Mouse (Mus musculus) liver (tissue): Measurements from ENCODE around the gene Asb3.

Source experiments
- DNase-seq: peaks from one replicate; pipeline ENCODE4 v3.0.0-alpha.2; 2020; ENCODE audit warnings: mixed read lengths

Gene Asb3

DNA sequence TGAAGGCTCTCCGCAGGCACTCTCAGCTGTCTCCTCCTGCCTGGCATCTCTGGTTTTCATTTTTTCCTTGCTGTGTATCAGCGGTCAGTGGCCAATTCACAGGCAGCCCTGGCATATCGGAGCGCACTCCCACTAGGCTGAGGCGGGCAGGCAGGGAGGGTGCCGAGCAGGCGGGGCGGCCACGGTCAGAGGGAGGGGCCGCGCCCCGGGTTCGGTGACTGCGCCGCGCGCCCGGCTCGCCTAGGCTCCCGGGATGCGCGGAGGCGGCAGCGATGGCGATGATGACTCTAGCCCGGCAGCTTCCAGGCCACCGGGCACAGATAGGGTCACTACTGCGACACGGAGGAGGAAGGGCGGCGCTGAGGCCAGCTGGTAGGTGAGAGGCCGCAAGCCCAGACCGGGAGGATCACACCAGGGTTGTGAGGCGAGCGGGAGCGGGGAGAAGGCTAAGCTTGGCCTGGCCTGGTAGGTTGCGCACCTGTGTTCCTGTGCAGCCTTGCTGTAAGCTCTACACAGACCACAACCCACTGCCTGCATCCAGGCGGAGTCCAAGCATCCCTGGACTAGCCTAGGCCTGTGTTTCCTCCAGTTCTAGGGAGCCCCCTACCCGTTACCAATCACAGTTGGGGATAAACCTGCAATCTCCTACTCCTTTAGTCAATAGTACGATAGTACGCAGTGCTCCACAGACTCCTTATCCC lies at the start of gene Asb3, which contains the start of gene Gpr75:
Asb3 (plus strand) TSS at position 246 of the 701 bp plus-strand sequence.
Gpr75 (plus strand) TSS at position 188 of the 701 bp plus-strand sequence.
- DNase-seq, result peak; percentile 59

GRCm38 (mm10) chr11:30838793-30839192 lies 46.4 kb upstream of the Asb3 start:
- DNase-seq, result no peak

DNA sequence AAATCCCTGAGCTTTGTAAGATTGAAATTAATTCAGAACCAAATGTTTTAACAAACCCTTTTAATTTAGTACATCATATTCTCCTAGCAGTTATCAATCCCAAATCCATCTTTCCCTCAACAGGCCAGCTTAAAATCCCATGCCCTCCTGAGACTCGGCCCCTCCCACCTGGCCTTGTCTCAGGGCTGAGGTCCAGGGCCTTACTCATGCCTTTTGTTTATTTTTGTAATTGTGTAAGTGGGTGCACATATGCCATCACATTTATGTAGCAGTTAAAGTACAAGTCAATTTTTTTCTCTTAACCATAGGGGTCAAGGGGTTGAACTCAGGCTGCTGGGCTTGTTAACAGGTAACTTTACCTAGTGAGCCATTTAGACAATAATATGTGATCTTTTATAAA lies 40.9 kb upstream of the Asb3 start:
- DNase-seq, result no peak

GRCm38 (mm10) chr11:30872425-30872824 lies 12.8 kb upstream of the Asb3 start:
- no peak for DNase-seq

DNA sequence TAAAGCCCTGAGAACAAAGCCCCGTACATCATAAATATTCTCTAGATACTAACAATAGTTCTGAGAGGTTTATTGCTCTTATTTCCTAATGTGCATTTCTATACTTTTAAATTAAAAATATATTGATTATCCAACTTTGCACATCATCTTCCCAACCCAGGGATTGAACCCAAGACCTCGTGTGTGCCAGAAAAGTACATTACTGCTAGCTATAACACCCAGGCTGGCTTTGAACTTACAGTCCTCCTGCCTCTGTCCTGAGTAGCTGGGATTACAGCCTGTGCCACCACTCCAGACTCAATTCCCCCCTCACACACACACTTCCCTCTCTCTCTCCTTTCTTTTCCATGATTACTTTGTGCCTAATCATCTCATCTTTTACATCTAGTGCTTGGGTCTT lies 2.9 kb downstream of the Asb3 start:
- no peak for DNase-seq

GRCm38 (mm10) chr11:30896201-30896600 lies 11.0 kb downstream of the Asb3 start:
- DNase-seq, result no peak

DNA sequence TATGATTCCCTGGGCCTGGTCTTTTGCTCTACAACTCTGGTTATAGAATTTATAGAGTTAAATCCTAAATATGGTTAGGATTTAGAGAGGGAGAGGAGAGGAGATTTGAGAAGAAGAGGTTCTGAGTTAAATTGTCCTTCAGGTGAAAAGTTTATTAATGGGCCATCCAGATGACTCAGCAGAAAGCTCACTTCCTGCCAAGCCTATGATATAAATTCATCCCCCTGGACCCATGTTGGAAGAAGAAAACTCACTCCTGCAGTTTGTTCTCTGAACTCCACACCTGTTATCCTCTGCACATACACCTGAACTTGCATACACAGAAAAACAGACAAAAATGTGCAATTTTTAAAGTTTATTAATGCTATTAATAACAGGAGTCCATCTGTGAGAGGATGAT lies 14.1 kb downstream of the Asb3 start:
- no peak for DNase-seq

- no peak for DNase-seq
Measured at GRCm38 (mm10) chr11:30912311-30912710, 27.1 kb downstream of the Asb3 start.

GRCm38 (mm10) chr11:30920641-30921040 lies 35.4 kb downstream of the Asb3 start:
- no peak for DNase-seq

DNA sequence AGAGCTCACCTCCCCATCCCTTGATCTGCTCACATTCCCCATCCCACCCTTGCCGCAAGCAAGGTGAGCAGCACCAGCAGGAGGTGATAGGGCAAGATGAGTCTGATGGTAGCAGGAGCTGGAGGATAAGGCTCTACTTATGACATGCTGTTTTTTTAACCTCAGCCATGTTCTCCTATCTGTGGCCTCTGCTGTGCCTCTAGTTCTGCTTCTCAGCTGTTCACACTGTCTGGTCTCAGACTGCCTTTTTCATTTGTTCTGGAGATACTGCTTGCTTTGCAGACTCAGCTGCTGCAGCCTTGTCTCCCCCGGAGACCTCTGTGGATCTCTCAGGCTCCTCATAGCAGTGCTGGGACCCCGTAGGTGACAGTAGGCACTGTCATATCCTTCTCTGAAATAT lies 38.1 kb downstream of the Asb3 start:
- DNase-seq, result no peak

- no peak for DNase-seq
Measured at GRCm38 (mm10) chr11:30928079-30928478, 42.9 kb downstream of the Asb3 start.

DNA sequence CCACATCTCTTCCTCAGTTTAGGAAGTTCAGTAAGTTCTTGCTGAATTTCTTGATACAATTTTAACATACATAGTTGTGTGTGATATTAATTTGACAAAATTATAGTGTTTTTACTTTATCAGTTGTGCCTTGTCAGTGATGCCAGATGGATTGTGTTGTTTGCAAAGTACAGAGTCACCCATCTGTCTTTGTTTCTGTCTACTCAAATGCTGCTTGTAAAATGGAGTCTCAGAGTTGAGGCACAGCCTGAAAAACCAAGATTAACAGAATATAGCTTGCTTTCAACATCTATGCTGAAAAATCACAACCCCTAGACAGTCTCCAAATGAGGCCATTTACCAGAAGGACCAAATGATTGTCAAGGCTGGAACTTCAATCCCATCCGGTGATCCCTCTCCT lies 43.3 kb downstream of the Asb3 start:
- DNase-seq, result no peak

- DNase-seq, result no peak
Measured at GRCm38 (mm10) chr11:30943522-30943921, 58.3 kb downstream of the Asb3 start.

DNA sequence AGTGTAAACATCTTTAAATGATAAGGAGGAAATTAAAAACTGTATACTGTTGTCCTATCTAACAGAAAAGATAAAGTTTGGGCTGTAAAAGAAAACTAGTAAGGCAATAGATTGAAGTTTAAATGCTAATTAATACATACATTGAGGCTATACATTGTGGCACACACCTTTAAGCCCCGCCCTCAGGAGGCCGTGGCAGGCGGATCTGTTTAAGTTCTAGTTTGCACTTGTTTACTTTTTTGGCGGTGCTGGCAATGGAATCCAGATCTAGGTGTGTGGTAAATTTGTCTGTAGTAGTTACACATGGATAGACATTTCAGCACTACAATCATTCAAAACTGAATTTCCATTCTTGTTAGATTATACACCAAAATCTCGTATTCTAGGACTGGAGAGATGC lies 67.6 kb downstream of the Asb3 start:
- peak; percentile 78 for DNase-seq

DNA sequence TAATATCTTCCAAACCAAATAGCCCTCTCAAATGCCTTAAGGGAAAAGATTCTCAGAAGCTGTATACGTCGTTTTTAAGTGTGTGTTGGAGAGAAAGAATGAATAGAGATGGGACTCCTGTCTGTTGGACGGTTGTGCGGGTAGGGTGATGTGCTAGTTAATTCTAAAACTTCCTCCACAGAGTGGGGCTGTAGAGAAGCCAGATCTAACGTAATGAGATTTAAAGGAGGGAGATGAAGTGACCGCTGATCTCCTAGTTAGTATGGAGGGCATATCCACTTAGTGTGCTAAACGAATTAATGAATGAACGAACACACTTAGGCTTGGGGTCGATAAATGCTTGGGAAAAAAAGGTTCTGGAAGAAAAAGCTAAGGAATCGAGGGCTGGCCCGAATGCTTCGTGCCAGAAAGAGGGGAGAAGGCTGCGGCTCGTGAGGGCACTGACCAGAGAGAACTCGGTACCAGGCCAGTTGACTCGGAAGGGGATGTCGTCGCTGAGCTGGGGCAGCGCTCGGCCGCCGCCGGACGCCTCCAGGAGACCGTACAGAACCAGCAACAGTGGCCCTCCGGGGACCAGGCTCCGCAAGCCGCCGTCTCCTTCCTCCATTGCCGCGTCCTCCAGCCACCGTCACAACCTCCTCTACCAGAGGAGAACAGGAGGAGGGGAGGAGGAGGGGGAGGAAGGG lies 68.4 kb downstream of the Asb3 start:
- DNase-seq, result peak; percentile 69

DNA sequence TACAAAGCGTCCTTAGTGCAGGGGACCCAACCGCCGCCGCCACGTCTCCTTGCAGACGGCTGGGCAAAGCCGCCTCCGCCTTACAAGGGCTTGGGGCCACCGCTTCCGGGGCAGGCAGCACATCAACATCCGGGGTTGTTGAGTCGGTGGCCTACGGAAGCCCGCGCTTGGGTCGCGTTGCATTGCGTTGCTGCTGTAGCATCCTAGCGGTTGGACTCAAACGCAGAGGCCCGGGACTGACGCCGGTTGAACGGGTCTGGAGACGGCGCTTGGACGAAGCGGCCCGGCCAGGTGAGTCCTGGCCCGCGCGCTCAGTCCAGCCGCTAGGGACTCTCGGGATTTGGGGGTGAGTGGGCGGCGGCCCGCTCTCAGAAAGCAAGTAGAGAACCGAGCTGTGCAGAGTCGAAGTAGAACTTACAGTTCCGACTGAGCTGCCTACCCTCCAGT lies 69.1 kb downstream of the Asb3 start, which contains the start of gene Erlec1:
Erlec1 (minus strand) TSS at position 57 of the 447 bp plus-strand sequence.
- peak; percentile 90 for DNase-seq

DNA sequence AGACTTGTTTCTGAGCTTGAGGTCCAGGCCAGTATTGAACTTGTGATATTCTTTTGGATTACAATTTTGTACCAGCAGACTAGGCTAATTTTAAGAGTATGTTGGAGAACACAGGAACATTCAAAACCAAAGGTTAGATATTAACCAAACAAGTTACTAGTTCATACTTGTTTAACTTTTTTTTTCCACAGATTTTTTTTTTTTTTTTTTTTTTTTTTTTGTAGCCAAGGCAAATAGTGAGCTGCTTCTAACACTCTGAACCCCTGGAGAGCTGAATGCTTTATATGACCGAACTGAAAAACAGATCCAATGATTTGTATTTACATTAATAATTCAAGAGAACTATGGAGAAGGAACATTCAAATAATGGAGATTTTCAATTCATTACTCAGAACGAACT lies 100.0 kb downstream of the Asb3 start:
- DNase-seq, result no peak

GRCm38 (mm10) chr11:30985877-30986624 lies 100.8 kb downstream of the Asb3 start, which contains the start of gene Chac2:
TSS of gene Chac2 (minus strand) at chr11:30986350.
- peak; percentile 93 for DNase-seq

DNA sequence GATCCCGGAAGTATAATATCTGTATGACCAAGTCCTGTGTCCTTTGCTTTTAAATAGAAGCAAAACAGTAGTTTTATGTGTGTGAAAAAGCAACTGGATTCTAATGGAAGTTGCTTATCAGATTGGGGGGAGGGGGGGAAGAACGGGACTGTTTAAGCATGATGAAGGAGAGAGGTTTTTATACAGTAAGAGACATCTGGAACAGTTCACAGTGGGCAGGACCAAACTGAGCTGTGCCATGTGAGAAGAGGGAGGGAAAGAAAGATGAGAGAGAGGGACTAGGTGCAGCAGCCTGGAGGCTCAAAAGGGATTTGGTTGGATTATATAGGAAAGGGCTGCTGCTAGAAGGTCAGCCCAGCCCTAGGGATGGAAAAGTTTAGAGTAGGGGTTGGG lies 101.4 kb downstream of the Asb3 start:
- DNase-seq, result peak; percentile 18

DNA sequence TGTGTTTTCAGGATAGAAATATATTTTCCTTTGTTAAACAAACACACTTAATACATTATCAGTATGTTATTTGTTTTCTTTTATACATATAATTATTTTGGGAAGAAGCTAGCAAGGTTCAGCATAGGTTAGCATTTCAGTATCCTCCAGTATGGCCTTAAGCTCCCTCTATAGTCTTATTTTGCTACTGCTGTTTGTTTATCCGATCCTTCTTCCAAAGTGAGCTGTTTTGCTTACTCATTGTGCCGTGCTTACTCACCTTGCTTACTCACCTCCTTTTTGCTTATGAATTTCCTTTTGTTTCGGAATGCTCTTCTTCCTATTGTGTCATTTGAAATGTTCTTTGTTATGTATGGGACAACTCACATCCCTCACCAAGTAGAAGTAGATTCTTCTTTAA lies 111.5 kb downstream of the Asb3 start:
- peak; percentile 67 for DNase-seq

- DNase-seq, result peak; percentile 54
Measured at GRCm38 (mm10) chr11:30998199-30998598, 113.0 kb downstream of the Asb3 start.

DNA sequence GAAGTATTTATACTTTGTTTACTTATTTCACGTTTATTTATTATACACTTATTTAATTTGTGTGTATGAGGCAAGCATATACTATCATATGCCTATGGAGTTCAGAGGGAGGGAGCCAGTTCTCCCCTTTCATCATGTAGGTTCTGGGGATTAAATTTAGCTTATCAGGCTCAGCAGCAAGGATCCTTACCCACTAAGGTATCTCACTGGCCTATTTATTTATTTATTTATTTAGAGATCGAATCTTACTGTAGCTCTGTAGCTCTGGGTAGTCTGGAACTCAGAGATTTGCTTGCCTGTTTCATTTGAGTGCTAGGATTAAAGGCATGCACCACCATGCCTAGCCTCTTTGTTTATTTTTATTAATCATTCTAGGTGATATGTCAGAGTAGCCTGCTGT lies 113.5 kb downstream of the Asb3 start:
- no peak for DNase-seq

DNA sequence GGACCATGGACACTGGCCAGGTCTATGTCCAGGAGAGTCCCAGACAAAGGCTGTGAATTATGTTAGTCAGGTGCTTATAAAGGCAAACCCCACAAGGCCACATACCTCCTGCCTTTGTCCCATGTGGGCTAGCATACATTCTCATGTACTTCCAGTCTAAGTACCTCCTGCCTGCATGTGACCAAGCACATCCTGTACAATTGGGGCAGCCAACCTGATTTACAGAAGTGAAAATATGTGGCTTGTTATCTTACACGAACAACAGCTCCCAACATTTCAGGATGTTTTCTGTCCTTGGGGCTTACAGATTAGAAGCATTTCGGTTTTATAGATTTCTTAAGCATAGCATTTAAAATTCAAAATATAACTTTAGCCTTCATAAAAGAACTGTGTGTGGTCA lies 114.8 kb downstream of the Asb3 start:
- DNase-seq, result peak; percentile 41
